Mouse (Mus musculus) natural killer cell, adult 2 months (primary cell): ENCODE results near the gene Olfr788.

Source experiments
- DNase-seq, 2 experiments: peaks; one replicate each; pipeline ENCODE4 v3.0.0; 2022; ENCODE audit warnings: low spot score in 2 of 2

The Olfr788 gene

DNA sequence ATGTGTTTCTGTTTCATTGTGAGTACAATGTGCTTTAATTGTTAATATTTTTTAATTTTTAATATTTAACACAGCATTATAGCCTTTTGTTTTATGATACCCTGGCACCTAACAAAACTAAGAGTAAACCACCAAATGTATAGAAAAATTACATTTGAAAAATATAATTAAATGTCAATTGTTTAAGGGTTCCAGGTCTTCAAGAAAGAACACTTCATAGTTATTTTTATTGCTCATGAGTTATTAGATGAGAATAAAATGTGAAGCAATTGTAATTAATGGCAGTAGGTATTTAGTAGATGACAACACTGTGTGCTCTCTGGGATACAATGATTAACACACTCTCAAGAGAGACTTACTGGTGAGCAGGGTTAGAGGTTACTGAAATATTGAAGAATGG lies at the start of gene Olfr788:
TSS of gene Olfr788 (plus strand) at position 301 of the 400 bp plus-strand sequence.
- no peak for DNase-seq

GRCm38 (mm10) chr10:129427006-129427405 lies 43.8 kb upstream of the Olfr788 start, which contains the start of gene Olfr786:
Olfr786 (plus strand) TSS chr10:129427306.
- DNase-seq = no peak

DNA sequence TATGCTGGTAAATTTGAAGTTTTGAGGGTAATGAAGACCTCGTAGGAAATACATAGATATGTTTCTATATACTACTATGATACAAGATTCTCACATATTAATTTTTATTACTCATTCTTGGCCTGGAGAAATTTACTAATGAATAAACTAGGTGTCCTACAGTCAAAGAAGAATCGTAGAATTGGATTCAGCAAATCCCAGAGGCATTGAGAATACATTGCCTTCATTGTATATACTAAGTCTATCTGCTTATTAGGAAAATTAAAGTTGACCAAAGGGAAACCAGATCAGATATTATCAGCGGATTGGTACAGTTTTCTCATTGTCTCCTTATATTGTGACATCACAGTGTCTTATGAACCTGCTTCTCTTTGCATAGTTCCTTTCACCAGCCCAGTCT lies 9.2 kb upstream of the Olfr788 start, which contains the start of gene Olfr787:
TSS of gene Olfr787 (plus strand) at position 301 of the 400 bp plus-strand sequence.
- no peak for DNase-seq

DNA sequence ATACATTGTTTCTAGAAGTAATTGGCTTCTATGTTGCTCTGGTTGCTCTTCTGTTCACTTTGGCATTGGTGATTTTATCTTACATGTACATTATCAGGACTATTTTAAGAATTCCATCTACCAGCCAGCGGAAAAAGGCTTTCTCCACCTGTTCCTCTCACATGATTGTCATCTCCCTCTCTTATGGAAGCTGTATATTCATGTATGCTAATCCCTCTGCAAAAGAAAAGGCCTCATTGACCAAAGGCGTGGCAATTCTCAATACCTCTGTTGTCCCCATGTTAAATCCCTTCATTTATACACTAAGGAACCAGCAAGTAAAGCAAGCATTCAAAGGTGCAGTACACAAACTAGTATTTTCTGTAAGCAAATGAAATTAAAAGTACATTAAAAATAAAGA lies 2.5 kb downstream of the Olfr788 start:
- DNase-seq = no peak

- DNase-seq = no peak
Measured at GRCm38 (mm10) chr10:129473723-129474122, 2.9 kb downstream of the Olfr788 start.

DNA sequence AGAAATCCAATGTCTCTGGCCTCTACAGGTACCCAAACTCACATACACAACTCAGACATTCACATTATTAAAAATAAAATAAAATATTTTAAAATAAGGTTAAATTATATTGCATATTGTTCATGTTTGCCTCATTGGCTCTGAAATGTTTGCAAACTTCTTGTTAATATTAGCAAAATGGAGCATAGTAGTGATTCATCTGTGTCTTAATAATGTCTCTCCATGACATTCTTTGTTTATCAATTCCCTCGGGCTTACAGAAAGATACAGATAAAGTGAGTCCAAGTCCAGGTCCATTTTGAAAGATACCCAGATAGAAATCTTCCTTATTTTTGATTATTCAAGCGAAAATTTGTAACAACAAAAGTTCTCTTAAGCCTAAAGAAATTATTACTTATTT lies 13.7 kb downstream of the Olfr788 start, which contains the start of gene Olfr789:
TSS of gene Olfr789 (plus strand) at position 301 of the 400 bp plus-strand sequence.
- no peak for DNase-seq

GRCm38 (mm10) chr10:129490101-129490500 lies 19.3 kb downstream of the Olfr788 start:
- no peak for DNase-seq

GRCm38 (mm10) chr10:129498192-129498591 lies 27.4 kb downstream of the Olfr788 start, which contains the start of gene Olfr790:
Olfr790 (plus strand) TSS chr10:129498492.
- DNase-seq = no peak

DNA sequence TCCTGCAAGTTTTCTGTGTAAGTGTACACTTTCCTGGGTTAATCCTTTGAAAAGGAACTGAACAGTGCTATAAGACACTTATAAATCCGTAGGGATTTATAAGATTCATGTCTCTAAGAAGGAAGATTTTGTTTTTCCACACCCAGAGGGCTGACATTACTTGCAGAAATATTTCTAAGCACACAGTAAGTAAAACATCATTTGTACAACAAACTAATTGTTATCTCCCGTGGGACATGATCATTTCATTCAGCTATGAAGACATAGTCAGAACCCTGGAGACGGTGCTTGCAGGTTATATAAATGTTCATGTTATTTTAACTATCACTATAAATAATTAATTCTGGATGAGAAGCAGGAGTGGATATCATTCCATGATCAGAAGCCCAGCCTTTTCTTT lies 50.7 kb downstream of the Olfr788 start, which contains the start of gene Olfr791:
TSS of gene Olfr791 (plus strand) at position 301 of the 400 bp plus-strand sequence.
- no peak for DNase-seq
